Mouse (Mus musculus): ENCODE data around the gene Med8. TPM values are rescaled to one million over a fixed set of nuclear protein-coding genes. Genes with fewer than 3 reads are reported as not detected.

The Med8 gene
- polyA plus RNA-seq, 1 experiment = 19.5 TPM

- peaks cover 24% of the 10 kb centered on the region for H3K36me3 ChIP-seq (ENCODE audit: control insufficient read depth, insufficient read depth, low read length)
- H3K4me1 ChIP-seq (ENCODE audit: control insufficient read depth, insufficient read depth, insufficient read length, low read length) = peaks cover 16% of the 10 kb centered on the region
- TF ChIP-seq CTCF (IDR thresholded peaks at IDR 0.05; ENCODE audit: extremely low read depth, insufficient read length, insufficient replicate concordance, low read depth, low read length) (peak; percentile 43; the same call in 1 of the 2 replicates), POLR2A (IDR thresholded peaks at IDR 0.05; ENCODE audit: low read depth, low read length) (peak; percentile 69; the same call in 1 of the 2 replicates)
- peak within 1 kb of the TSS; percentile 92 for H3K4me3 ChIP-seq (ENCODE audit: low read depth, low read length)
- H3K27ac ChIP-seq (ENCODE audit: insufficient read depth, low read depth, low read length) = peak within 1 kb of the TSS; percentile 95
- H3K27me3 ChIP-seq (ENCODE audit: control insufficient read depth, insufficient read depth, low read length) = no peaks in the 10 kb centered on the region
- under 1% methylated on average over 30 of the region's 31 CpGs for WGBS
Measured at GRCm38 (mm10) chr4:118427768-118428451, 18.8 kb downstream of the Med8 start, which contains the start of gene Elovl1. Elovl1 (plus strand) TSS chr4:118428093.

GRCm38 (mm10) chr4:118428531-118429214 lies 19.5 kb downstream of the Med8 start:
- H3K4me1 ChIP-seq (ENCODE audit: control insufficient read depth, insufficient read depth, insufficient read length, low read length) = peaks cover 16% of the 10 kb centered on the region
- TF ChIP-seq POLR2A (IDR thresholded peaks at IDR 0.05; ENCODE audit: low read depth, low read length) (no peak; the same call in 1 of the 2 replicates), CTCF (IDR thresholded peaks at IDR 0.05; ENCODE audit: extremely low read depth, insufficient read length, insufficient replicate concordance, low read depth, low read length) (no peak)
- H3K27ac ChIP-seq (ENCODE audit: insufficient read depth, low read depth, low read length) = peak overlapping the region; percentile 95
- H3K27me3 ChIP-seq (ENCODE audit: control insufficient read depth, insufficient read depth, low read length) = no peaks in the 10 kb centered on the region
- peaks cover 26% of the 10 kb centered on the region for H3K36me3 ChIP-seq (ENCODE audit: control insufficient read depth, insufficient read depth, low read length)
- H3K4me3 ChIP-seq (ENCODE audit: low read depth, low read length) = peak overlapping the region; percentile 92
- 10% methylated on average over 15 of the region's 15 CpGs for WGBS

GRCm38 (mm10) chr4:118429215-118429895 lies 20.2 kb downstream of the Med8 start:
- TF ChIP-seq POLR2A (IDR thresholded peaks at IDR 0.05; ENCODE audit: low read depth, low read length) = peak; percentile 84; the same call in 1 of the 2 replicates
- TF ChIP-seq CTCF (IDR thresholded peaks at IDR 0.05; ENCODE audit: extremely low read depth, insufficient read length, insufficient replicate concordance, low read depth, low read length) = no peak
- 14% methylated on average over 7 of the region's 7 CpGs for WGBS
- Histone ChIP-seq H3K36me3 (ENCODE audit: control insufficient read depth, insufficient read depth, low read length) (peaks cover 26% of the 10 kb centered on the region), H3K27me3 (ENCODE audit: control insufficient read depth, insufficient read depth, low read length) (no peaks in the 10 kb centered on the region), H3K4me1 (ENCODE audit: control insufficient read depth, insufficient read depth, insufficient read length, low read length) (peaks cover 16% of the 10 kb centered on the region), H3K27ac (ENCODE audit: insufficient read depth, low read depth, low read length) (peak overlapping the region; percentile 95), H3K4me3 (ENCODE audit: low read depth, low read length) (peak overlapping the region; percentile 92)

GRCm38 (mm10) chr4:118432332-118432731 lies 23.2 kb downstream of the Med8 start:
- H3K36me3 ChIP-seq (ENCODE audit: control insufficient read depth, insufficient read depth, low read length) = peaks cover 26% of the 10 kb centered on the region
- 57% methylated on average over 8 of the region's 8 CpGs for WGBS
- TF ChIP-seq CTCF (IDR thresholded peaks at IDR 0.05; ENCODE audit: extremely low read depth, insufficient read length, insufficient replicate concordance, low read depth, low read length) = no peak
- H3K4me3 ChIP-seq (ENCODE audit: low read depth, low read length) = peak overlapping the region; percentile 24; the same call in 1 of the 2 replicates
- peaks cover 22% of the 10 kb centered on the region for H3K4me1 ChIP-seq (ENCODE audit: control insufficient read depth, insufficient read depth, insufficient read length, low read length)
- H3K27me3 ChIP-seq (ENCODE audit: control insufficient read depth, insufficient read depth, low read length) = no peaks in the 10 kb centered on the region
- no peak overlapping the region for H3K27ac ChIP-seq (ENCODE audit: insufficient read depth, low read depth, low read length)

- H3K27me3 ChIP-seq (ENCODE audit: control insufficient read depth, insufficient read depth, low read length) = no peaks in the 10 kb centered on the region
- H3K36me3 ChIP-seq (ENCODE audit: control insufficient read depth, insufficient read depth, low read length) = peaks cover 11% of the 10 kb centered on the region
- peaks cover 16% of the 10 kb centered on the region for H3K4me1 ChIP-seq (ENCODE audit: control insufficient read depth, insufficient read depth, insufficient read length, low read length)
- under 1% methylated on average over 67 of the region's 67 CpGs for WGBS
- peak; percentile 67; the same call in 1 of the 2 replicates for TF ChIP-seq POLR2A (IDR thresholded peaks at IDR 0.05; ENCODE audit: low read depth, low read length)
- TF ChIP-seq CTCF (IDR thresholded peaks at IDR 0.05; ENCODE audit: extremely low read depth, insufficient read length, insufficient replicate concordance, low read depth, low read length) = no peak
- H3K4me3 ChIP-seq (ENCODE audit: low read depth, low read length) = peak within 1 kb of the TSS; percentile 71
- H3K27ac ChIP-seq (ENCODE audit: insufficient read depth, low read depth, low read length) = peak within 1 kb of the TSS; percentile 59
Measured at GRCm38 (mm10) chr4:118436820-118437603, 27.9 kb downstream of the Med8 start, which contains the start of gene Cdc20. Cdc20 (minus strand) TSS chr4:118437352.

GRCm38 (mm10) chr4:118437829-118438253 lies 28.7 kb downstream of the Med8 start:
- Histone ChIP-seq H3K4me1 (ENCODE audit: control insufficient read depth, insufficient read depth, insufficient read length, low read length) (peaks cover 14% of the 10 kb centered on the region), H3K27me3 (ENCODE audit: control insufficient read depth, insufficient read depth, low read length) (no peaks in the 10 kb centered on the region), H3K4me3 (ENCODE audit: low read depth, low read length) (peak overlapping the region; percentile 45), H3K36me3 (ENCODE audit: control insufficient read depth, insufficient read depth, low read length) (peaks cover 4% of the 10 kb centered on the region), H3K27ac (ENCODE audit: insufficient read depth, low read depth, low read length) (peak overlapping the region; percentile 59; the same call in 1 of the 2 replicates)
- 5% methylated on average over 12 of the region's 12 CpGs for WGBS
- TF ChIP-seq CTCF (IDR thresholded peaks at IDR 0.05; ENCODE audit: extremely low read depth, insufficient read length, insufficient replicate concordance, low read depth, low read length) (no peak), POLR2A (IDR thresholded peaks at IDR 0.05; ENCODE audit: low read depth, low read length) (no peak)
